Mouse (Mus musculus): ENCODE measurements at regions not wholly inside any gene's neighbourhood (a gene's known extent, or its start where the extent isn't known, plus 50 kb on each side); places are given as distances from the start of the nearest gene placed in this dataset.

GRCm38 (mm10) chr1:35366559-35366958, 516.8 kb downstream of the Plekhb2 start:
- Histone ChIP-seq H3K4me3 (replicated peaks; ENCODE audit: low read length) (no peak overlapping the region), H3K36me3 (ENCODE audit: insufficient read depth, low read length) (no peaks in the 10 kb centered on the region), H3K27me3 (ENCODE audit: insufficient read depth, low read length) (no peaks in the 10 kb centered on the region), H3K9me3 (ENCODE audit: low read length) (peaks cover 8% of the 10 kb centered on the region), H3K4me1 (replicated peaks; ENCODE audit: low read depth, low read length) (no peaks in the 10 kb centered on the region)
- TF ChIP-seq NANOG (IDR thresholded peaks at IDR 0.05; ENCODE audit: borderline replicate concordance, low read length) (no peak), POU5F1 (IDR thresholded peaks at IDR 0.05; ENCODE audit: borderline replicate concordance, low read length) (no peak), CTCF (conservative IDR thresholded peaks at IDR 0.05; ENCODE audit: low read length) (no peak)

- H3K36me3 ChIP-seq (ENCODE audit: insufficient read depth, low read length): no peaks in the 10 kb centered on the region
- TF ChIP-seq POU5F1 (IDR thresholded peaks at IDR 0.05; ENCODE audit: borderline replicate concordance, low read length) (no peak), NANOG (IDR thresholded peaks at IDR 0.05; ENCODE audit: borderline replicate concordance, low read length) (no peak)
- H3K4me3 ChIP-seq (replicated peaks; ENCODE audit: low read length): no peak overlapping the region
- no peaks in the 10 kb centered on the region for H3K4me1 ChIP-seq (replicated peaks; ENCODE audit: low read depth, low read length)
- H3K9me3 ChIP-seq (ENCODE audit: low read length): peaks cover 13% of the 10 kb centered on the region
- no peaks in the 10 kb centered on the region; the same call in 1 of the 2 replicates for H3K27me3 ChIP-seq (ENCODE audit: insufficient read depth, low read length)
Observed at GRCm38 (mm10) chr1:35372751-35373150, 523.0 kb downstream of the Plekhb2 start.

GRCm38 (mm10) chr1:35380633-35381385, 531.0 kb downstream of the Plekhb2 start:
- Histone ChIP-seq H3K4me1 (replicated peaks; ENCODE audit: low read depth, low read length) (no peaks in the 10 kb centered on the region), H3K4me3 (replicated peaks; ENCODE audit: low read length) (no peak overlapping the region), H3K27me3 (ENCODE audit: insufficient read depth, low read length) (peaks cover 7% of the 10 kb centered on the region; the same call in 1 of the 2 replicates), H3K36me3 (ENCODE audit: insufficient read depth, low read length) (no peaks in the 10 kb centered on the region), H3K9me3 (ENCODE audit: low read length) (no peaks in the 10 kb centered on the region)
- TF ChIP-seq POU5F1 (IDR thresholded peaks at IDR 0.05; ENCODE audit: borderline replicate concordance, low read length) (no peak), NANOG (IDR thresholded peaks at IDR 0.05; ENCODE audit: borderline replicate concordance, low read length) (no peak)

GRCm38 (mm10) chr1:35385430-35385829, 535.7 kb downstream of the Plekhb2 start:
- TF ChIP-seq NANOG (IDR thresholded peaks at IDR 0.05; ENCODE audit: borderline replicate concordance, low read length) (no peak), POU5F1 (IDR thresholded peaks at IDR 0.05; ENCODE audit: borderline replicate concordance, low read length) (no peak), CTCF (conservative IDR thresholded peaks at IDR 0.05; ENCODE audit: low read length) (peak; percentile 96)
- Histone ChIP-seq H3K4me3 (replicated peaks; ENCODE audit: low read length) (no peak overlapping the region), H3K4me1 (replicated peaks; ENCODE audit: low read depth, low read length) (no peaks in the 10 kb centered on the region), H3K36me3 (ENCODE audit: insufficient read depth, low read length) (no peaks in the 10 kb centered on the region), H3K27me3 (ENCODE audit: insufficient read depth, low read length) (peaks cover 10% of the 10 kb centered on the region; the same call in 1 of the 2 replicates), H3K9me3 (ENCODE audit: low read length) (no peaks in the 10 kb centered on the region)

- Histone ChIP-seq H3K36me3 (ENCODE audit: insufficient read depth, low read length) (no peaks in the 10 kb centered on the region), H3K9me3 (ENCODE audit: low read length) (no peaks in the 10 kb centered on the region), H3K4me3 (replicated peaks; ENCODE audit: low read length) (no peak overlapping the region), H3K4me1 (replicated peaks; ENCODE audit: low read depth, low read length) (no peaks in the 10 kb centered on the region), H3K27me3 (ENCODE audit: insufficient read depth, low read length) (peaks cover 3% of the 10 kb centered on the region; the same call in 1 of the 2 replicates)
- TF ChIP-seq CTCF (conservative IDR thresholded peaks at IDR 0.05; ENCODE audit: low read length) (peak; percentile 71), POU5F1 (IDR thresholded peaks at IDR 0.05; ENCODE audit: borderline replicate concordance, low read length) (no peak), NANOG (IDR thresholded peaks at IDR 0.05; ENCODE audit: borderline replicate concordance, low read length) (no peak)
Observed at GRCm38 (mm10) chr1:35388181-35388580, 538.4 kb downstream of the Plekhb2 start.

- TF ChIP-seq POU5F1 (IDR thresholded peaks at IDR 0.05; ENCODE audit: borderline replicate concordance, low read length) (no peak), NANOG (IDR thresholded peaks at IDR 0.05; ENCODE audit: borderline replicate concordance, low read length) (no peak), CTCF (conservative IDR thresholded peaks at IDR 0.05; ENCODE audit: low read length) (no peak)
- no peaks in the 10 kb centered on the region for H3K9me3 ChIP-seq (ENCODE audit: low read length)
- no peaks in the 10 kb centered on the region for H3K4me1 ChIP-seq (replicated peaks; ENCODE audit: low read depth, low read length)
- H3K4me3 ChIP-seq (replicated peaks; ENCODE audit: low read length): no peak overlapping the region
- H3K27me3 ChIP-seq (ENCODE audit: insufficient read depth, low read length): peaks cover 6% of the 10 kb centered on the region; the same call in 1 of the 2 replicates
- no peaks in the 10 kb centered on the region for H3K36me3 ChIP-seq (ENCODE audit: insufficient read depth, low read length)
Observed at GRCm38 (mm10) chr1:35390371-35390770, 540.6 kb downstream of the Plekhb2 start.

- Histone ChIP-seq H3K4me3 (replicated peaks; ENCODE audit: low read length) (no peak overlapping the region), H3K9me3 (ENCODE audit: low read length) (no peaks in the 10 kb centered on the region), H3K27me3 (ENCODE audit: insufficient read depth, low read length) (peaks cover 6% of the 10 kb centered on the region; the same call in 1 of the 2 replicates), H3K4me1 (replicated peaks; ENCODE audit: low read depth, low read length) (no peaks in the 10 kb centered on the region), H3K36me3 (ENCODE audit: insufficient read depth, low read length) (no peaks in the 10 kb centered on the region)
- no peak for TF ChIP-seq CTCF (conservative IDR thresholded peaks at IDR 0.05; ENCODE audit: low read length)
- no peak for TF ChIP-seq NANOG (IDR thresholded peaks at IDR 0.05; ENCODE audit: borderline replicate concordance, low read length)
- TF ChIP-seq POU5F1 (IDR thresholded peaks at IDR 0.05; ENCODE audit: borderline replicate concordance, low read length): no peak
Observed at GRCm38 (mm10) chr1:35390858-35391586, 541.2 kb downstream of the Plekhb2 start.

GRCm38 (mm10) chr1:35393550-35394118, 543.9 kb downstream of the Plekhb2 start:
- H3K36me3 ChIP-seq (ENCODE audit: insufficient read depth, low read length): no peaks in the 10 kb centered on the region
- no peak overlapping the region for H3K4me3 ChIP-seq (replicated peaks; ENCODE audit: low read length)
- TF ChIP-seq NANOG (IDR thresholded peaks at IDR 0.05; ENCODE audit: borderline replicate concordance, low read length) (no peak), CTCF (conservative IDR thresholded peaks at IDR 0.05; ENCODE audit: low read length) (no peak), POU5F1 (IDR thresholded peaks at IDR 0.05; ENCODE audit: borderline replicate concordance, low read length) (no peak)
- peaks cover 3% of the 10 kb centered on the region; the same call in 1 of the 2 replicates for H3K27me3 ChIP-seq (ENCODE audit: insufficient read depth, low read length)
- H3K4me1 ChIP-seq (replicated peaks; ENCODE audit: low read depth, low read length): no peaks in the 10 kb centered on the region
- no peaks in the 10 kb centered on the region for H3K9me3 ChIP-seq (ENCODE audit: low read length)

Measured in E14TG2a.4 (cell line).